Mouse (Mus musculus) retina, postnatal 1 day (tissue): ENCODE measurements around the gene Nat8f7.
"Not testable (repeated sequence)": the region's sequence is repeated elsewhere in the genome, so short reads cannot be mapped to it uniquely, and the experiment has no call there.

ENCODE experiments used
- DNase-seq: peaks from one replicate; pipeline ENCODE4 v3.0.0-alpha.2; 2012

The Nat8f7 gene

GRCm38 (mm10) chr6:85713105-85713504 is at the start of gene Nat8f7:
Gene Nat8f7, minus strand, starts transcription at chr6:85713205.
- DNase-seq, result peak; percentile 4

- DNase-seq, result not testable (repeated sequence)
These were observed 49.7 kb upstream of the Nat8f7 start for GRCm38 (mm10) chr6:85762678-85763077.

DNA sequence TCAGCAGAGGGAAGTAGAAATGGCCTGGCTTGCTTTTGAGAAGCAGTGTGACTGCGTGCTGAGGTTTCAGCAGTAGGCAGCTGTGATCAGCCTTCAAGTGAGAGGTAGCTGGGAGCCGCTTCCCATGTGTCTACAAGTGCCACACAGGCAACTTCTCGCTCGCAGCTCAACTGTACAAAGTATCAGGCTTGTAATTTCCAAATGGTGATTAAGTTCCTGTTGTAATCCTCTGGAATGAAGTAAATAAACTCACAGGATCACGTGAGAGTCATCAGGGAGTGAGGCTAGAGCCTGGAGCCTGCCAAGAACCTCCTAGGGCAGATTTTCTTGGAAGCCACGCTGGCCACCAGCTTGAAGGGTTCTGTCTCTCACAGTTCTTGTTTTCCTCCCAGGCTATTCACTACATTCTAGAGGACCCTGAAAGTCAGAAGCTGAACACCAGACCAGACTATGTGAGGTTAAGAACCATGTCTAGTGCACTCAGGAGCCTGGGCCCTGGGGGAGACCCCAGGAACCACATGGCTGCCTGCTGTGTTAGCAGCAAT is 42.8 kb upstream of the Nat8f7 start:
- not testable (repeated sequence) for DNase-seq

GRCm38 (mm10) chr6:85709607-85710006 is 3.4 kb downstream of the Nat8f7 start:
- not testable (repeated sequence) for DNase-seq

GRCm38 (mm10) chr6:85709206-85709605 is 3.8 kb downstream of the Nat8f7 start:
- DNase-seq, result not testable (repeated sequence)

GRCm38 (mm10) chr6:85701943-85702342 is 11.1 kb downstream of the Nat8f7 start:
- not testable (repeated sequence) for DNase-seq
